Mouse (Mus musculus) forebrain, postnatal 0 days (tissue): Measurements from ENCODE around the gene Grn. TPM values are rescaled to one million over a fixed set of nuclear protein-coding genes. Genes with fewer than 3 reads are reported as not detected.

Experiments used
- ATAC-seq: fragments of 200-750 bp; cut with Nextera tagmentation; 2 replicates; pipeline ENCODE4 v1.8.0; 2017; ENCODE audit warnings: mild to moderate bottlenecking, moderate library complexity
- DNase-seq: peaks from one replicate; pipeline ENCODE4 v3.0.0-alpha.2; 2015
- H3K27ac ChIP-seq: fragments of 300-500 bp; sonication (generic); 2 replicates; pipeline ENCODE4 v1.5.1; 2014; ENCODE audit warnings: low read depth, mild to moderate bottlenecking, antibody characterized with exemption, low read length, moderate library complexity, mixed read lengths
- H3K27me3 ChIP-seq: fragments of 300-500 bp; sonication (generic); 2 replicates; pipeline ENCODE4 v1.6.1; 2014; ENCODE audit warnings: mild to moderate bottlenecking, low read length, mixed read lengths; ENCODE audit not compliant: insufficient read depth
- H3K36me3 ChIP-seq: fragments of 300-500 bp; sonication (generic); 2 replicates; pipeline ENCODE4 v1.6.1; 2014; ENCODE audit warnings: mild to moderate bottlenecking, moderate library complexity; ENCODE audit not compliant: insufficient read depth
- H3K4me1 ChIP-seq: fragments of 300-500 bp; sonication (generic); 2 replicates; pipeline ENCODE4 v1.6.1; 2014; ENCODE audit warnings: antibody characterized with exemption; ENCODE audit not compliant: insufficient read depth
- H3K4me2 ChIP-seq: fragments of 300-500 bp; sonication (generic); 2 replicates; pipeline ENCODE4 v1.6.1; 2014; ENCODE audit warnings: low read depth, mild to moderate bottlenecking, moderate library complexity
- H3K4me3 ChIP-seq: fragments of 300-500 bp; sonication (generic); 2 replicates; pipeline ENCODE4 v1.5.1; 2014; ENCODE audit warnings: low read depth, low read length, mixed read lengths
- H3K9ac ChIP-seq: fragments of 300-500 bp; sonication (generic); 2 replicates; pipeline ENCODE4 v1.6.1; 2014; ENCODE audit warnings: mild to moderate bottlenecking
- H3K9me3 ChIP-seq: fragments of 300-500 bp; sonication (generic); 2 replicates; pipeline ENCODE4 v1.6.1; 2016; ENCODE audit warnings: low read length
- CTCF ChIP-seq: sonication (generic); IDR thresholded peaks from 2 replicates; pipeline ENCODE4 v1.5.1; 2016; ENCODE audit warnings: antibody characterized with exemption, control low read depth, low read depth
- WGBS: fragments of 180-500 bp; shearing (Covaris S2); extraction: QIAGEN DNeasy Blood & Tissue Kit; methylation state at CpG from one replicate; pipeline ENCODE4 v1.1.7; 2014; 5-methylcytosine and 5-hydroxymethylcytosine counted together
- polyA plus RNA-seq: library from polyadenylated mRNA; unstranded; fragments of >200 nt; fragmentation: Nextera tagmentation; extraction: Ambion mirVana; gene quantifications from 2 replicates; pipeline ENCODE4 v1.2.1, GENCODE M21; 2015
- total RNA-seq: library from RNA; depleted of rRNA; stranded (reverse); fragments of >200 nt; gene quantifications from 2 replicates; pipeline ENCODE4 v1.2.3, GENCODE M21; 2014

The Grn gene
- total and polyA plus RNA-seq, 2 experiments from 2014 or later, result 66.2 to 86.6 TPM

DNA sequence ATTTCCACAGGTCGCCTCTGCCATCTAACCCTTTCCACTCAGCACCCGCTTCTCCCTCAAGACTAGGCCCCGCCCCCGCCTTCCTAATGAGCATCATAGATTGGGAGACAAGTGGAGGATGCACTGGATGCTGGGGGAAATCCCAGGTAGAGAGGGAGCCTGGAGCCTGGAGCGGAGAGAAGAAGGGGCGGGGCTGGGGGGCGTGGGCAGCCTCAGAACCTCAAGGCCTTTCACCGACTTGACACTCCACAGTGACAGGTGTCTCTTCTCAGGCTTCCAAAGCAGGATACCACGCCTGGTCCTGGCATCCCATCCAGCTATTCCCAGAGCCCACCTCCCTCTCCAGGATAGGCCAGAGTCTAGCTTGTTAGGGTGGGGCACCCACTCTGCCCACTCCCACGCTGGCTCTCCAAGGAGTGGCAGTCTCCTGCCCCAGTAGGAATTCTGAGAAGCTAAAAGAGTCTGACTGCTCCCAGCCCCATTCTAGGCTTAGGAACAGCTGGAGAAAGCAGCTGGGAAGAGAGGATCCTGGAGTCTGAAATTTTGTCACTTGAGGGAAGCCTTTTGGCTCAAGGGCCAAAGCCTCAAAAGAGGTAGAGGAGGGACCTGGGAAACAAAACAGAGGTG is 15.3 kb downstream of the Grn start:
- DNase-seq, result peak; percentile 54
- Histone ChIP-seq H3K4me2 (peak overlapping the region; percentile 85), H3K9me3 (no peaks in the 10 kb centered on the region), H3K4me1 (peaks cover 24% of the 10 kb centered on the region), H3K4me3 (peak overlapping the region; percentile 98), H3K27me3 (no peaks in the 10 kb centered on the region), H3K27ac (peak overlapping the region; percentile 99), H3K9ac (peak overlapping the region; percentile 100), H3K36me3 (peaks cover 27% of the 10 kb centered on the region)
- peak; percentile 21 for ATAC-seq
- TF ChIP-seq CTCF, result no peak
- 8% methylated on average over 10 of the region's 10 CpGs for WGBS

DNA sequence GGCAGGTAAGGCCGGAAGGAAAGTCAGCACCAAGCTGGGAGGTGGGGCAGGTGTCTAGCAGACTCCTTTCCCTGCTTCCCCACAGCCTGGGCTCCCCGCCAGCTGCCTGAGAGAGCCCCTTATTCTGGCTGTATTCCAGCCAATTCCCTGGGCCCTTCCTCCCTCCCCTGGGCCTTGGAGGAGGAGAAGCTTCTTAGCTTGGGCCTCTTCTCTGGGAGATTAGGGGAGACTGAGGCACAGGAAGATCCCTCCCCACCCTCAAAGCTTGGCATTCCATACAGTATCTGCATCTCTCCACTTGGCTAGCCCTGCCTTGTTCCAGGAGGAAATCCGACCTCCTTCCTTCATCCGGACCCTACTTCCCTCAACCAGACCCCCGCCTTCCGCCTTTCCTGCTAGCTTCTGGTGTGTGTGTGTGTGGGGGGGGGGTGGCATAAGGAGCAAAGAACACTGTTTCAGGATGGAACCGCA is 15.8 kb downstream of the Grn start:
- Histone ChIP-seq H3K9me3 (no peaks in the 10 kb centered on the region), H3K4me2 (peak overlapping the region; percentile 85), H3K4me3 (peak overlapping the region; percentile 98), H3K4me1 (peaks cover 24% of the 10 kb centered on the region), H3K27me3 (no peaks in the 10 kb centered on the region), H3K9ac (peak overlapping the region; percentile 100), H3K36me3 (peaks cover 22% of the 10 kb centered on the region), H3K27ac (peak overlapping the region; percentile 99)
- peak; percentile 2; the same call in 1 of the 2 replicates for ATAC-seq
- DNase-seq, result peak; percentile 78
- no peak for TF ChIP-seq CTCF
- WGBS, result 2% methylated on average over 7 of the region's 7 CpGs

DNA sequence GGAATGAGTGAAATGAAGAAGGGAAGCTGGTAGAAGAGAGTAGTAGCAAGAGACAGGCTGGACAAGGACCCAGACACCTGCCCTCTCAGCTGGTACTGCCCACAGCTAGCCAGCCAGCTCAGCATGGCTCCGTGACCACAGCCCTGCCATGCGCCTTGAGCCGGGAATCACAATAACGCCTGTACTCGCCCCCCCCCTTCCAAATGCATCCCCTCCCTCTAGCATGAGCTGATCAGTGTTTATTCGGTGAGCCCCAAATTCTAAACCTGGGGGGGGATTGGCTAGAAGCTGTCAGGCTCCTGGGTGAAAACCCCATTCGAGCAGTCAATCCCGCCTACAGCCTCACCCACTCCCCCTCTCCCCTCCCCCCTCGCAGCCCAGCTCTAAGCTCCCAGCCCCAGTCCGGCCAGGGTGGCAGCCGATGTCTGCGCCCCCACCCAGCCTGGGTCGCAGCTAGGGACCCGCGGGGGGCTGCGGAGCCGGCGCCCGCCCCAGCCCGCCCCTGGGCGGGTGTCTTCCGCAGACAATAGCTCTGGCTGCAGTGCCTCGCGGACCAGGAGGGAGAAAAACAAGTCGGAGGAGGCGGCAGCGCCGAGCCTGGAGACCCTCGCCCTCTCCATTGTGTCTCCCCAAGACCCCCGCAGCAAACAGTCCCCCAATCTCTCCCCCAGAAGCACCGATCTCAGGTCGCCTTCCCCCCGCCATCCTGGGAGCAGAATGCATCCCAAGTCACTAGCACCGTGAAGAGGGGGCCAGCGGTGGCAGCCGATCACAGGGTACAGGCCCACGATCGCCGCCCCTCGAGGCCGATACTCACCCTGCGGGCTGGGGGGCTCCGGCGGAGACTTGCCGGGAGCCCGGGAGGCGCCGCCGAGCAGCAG is 16.7 kb downstream of the Grn start:
- Histone ChIP-seq H3K4me3 (peak overlapping the region; percentile 98), H3K27ac (peak overlapping the region; percentile 99), H3K27me3 (no peaks in the 10 kb centered on the region), H3K4me1 (peaks cover 24% of the 10 kb centered on the region), H3K4me2 (peak overlapping the region; percentile 85), H3K36me3 (peaks cover 19% of the 10 kb centered on the region), H3K9ac (peak overlapping the region; percentile 100), H3K9me3 (no peaks in the 10 kb centered on the region)
- ATAC-seq, result peak; percentile 64
- 2% methylated on average over 42 of the region's 49 CpGs for WGBS
- TF ChIP-seq CTCF, result no peak; the same call in 1 of the 2 replicates
- DNase-seq, result peak; percentile 78

DNA sequence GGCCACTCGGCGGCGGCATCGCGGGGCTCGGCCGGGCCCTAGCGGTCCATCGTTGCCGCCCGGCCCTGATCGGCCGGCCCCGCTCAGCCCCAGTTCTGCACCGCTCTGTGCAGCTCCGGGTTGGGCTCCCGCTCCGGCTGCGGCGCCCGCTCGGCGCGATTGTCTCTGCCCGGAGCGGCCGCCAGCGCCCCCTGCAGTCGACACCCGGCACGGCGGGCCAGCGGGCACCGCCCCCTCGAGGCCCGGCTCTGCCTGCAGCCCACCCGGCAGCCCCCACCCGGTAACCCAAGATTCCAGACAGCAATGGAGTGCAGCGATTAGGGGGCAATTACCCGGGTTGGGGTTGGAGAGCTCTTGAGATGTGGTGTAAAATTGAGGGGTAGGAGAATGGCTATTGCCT is 17.4 kb downstream of the Grn start, which contains the start of gene Fam171a2:
TSS of gene Fam171a2 (minus strand) at position 186 of the 400 bp plus-strand sequence.
- ATAC-seq, result peak; percentile 85
- H3K9me3 ChIP-seq, result no peaks in the 10 kb centered on the region
- peak within 1 kb of the TSS; percentile 99 for H3K27ac ChIP-seq
- 4% methylated on average over 35 of the region's 40 CpGs for WGBS
- TF ChIP-seq CTCF, result peak; percentile 86
- H3K4me1 ChIP-seq, result peaks cover 24% of the 10 kb centered on the region
- H3K9ac ChIP-seq, result peak within 1 kb of the TSS; percentile 100
- peaks cover 13% of the 10 kb centered on the region for H3K36me3 ChIP-seq
- no peaks in the 10 kb centered on the region for H3K27me3 ChIP-seq
- DNase-seq, result peak; percentile 92
- H3K4me3 ChIP-seq, result peak within 1 kb of the TSS; percentile 98
- H3K4me2 ChIP-seq, result peak within 1 kb of the TSS; percentile 85

DNA sequence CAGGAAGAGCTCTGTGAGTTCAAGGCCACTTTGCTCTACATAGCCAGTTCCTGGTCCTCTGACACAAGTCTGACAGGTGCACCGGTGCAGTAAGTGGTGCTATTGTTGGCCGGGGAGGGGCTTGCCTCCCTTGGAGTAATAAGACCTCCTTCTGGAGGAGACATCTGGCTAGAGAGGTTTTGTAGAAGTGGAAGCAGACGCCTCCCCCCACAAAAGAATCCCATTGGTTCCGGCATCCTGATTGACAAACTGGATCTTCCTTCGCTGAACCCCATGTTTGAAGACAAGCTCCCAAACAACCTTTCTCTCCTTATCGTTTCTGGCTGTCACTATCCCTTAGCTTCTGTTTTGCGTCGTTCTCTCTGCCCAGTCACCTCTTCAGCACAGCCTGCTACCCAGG is 18.2 kb downstream of the Grn start:
- Histone ChIP-seq H3K4me1 (peaks cover 24% of the 10 kb centered on the region), H3K27ac (peak overlapping the region; percentile 50; the same call in 1 of the 2 replicates), H3K4me3 (no peak overlapping the region; the same call in 1 of the 2 replicates), H3K4me2 (peak overlapping the region; percentile 85), H3K9me3 (no peaks in the 10 kb centered on the region), H3K36me3 (peaks cover 8% of the 10 kb centered on the region; the same call in 1 of the 2 replicates), H3K27me3 (no peaks in the 10 kb centered on the region), H3K9ac (no peak overlapping the region)
- ATAC-seq, result no peak
- no peak for TF ChIP-seq CTCF
- 14% methylated on average over 8 of the region's 8 CpGs for WGBS
- DNase-seq, result no peak

DNA sequence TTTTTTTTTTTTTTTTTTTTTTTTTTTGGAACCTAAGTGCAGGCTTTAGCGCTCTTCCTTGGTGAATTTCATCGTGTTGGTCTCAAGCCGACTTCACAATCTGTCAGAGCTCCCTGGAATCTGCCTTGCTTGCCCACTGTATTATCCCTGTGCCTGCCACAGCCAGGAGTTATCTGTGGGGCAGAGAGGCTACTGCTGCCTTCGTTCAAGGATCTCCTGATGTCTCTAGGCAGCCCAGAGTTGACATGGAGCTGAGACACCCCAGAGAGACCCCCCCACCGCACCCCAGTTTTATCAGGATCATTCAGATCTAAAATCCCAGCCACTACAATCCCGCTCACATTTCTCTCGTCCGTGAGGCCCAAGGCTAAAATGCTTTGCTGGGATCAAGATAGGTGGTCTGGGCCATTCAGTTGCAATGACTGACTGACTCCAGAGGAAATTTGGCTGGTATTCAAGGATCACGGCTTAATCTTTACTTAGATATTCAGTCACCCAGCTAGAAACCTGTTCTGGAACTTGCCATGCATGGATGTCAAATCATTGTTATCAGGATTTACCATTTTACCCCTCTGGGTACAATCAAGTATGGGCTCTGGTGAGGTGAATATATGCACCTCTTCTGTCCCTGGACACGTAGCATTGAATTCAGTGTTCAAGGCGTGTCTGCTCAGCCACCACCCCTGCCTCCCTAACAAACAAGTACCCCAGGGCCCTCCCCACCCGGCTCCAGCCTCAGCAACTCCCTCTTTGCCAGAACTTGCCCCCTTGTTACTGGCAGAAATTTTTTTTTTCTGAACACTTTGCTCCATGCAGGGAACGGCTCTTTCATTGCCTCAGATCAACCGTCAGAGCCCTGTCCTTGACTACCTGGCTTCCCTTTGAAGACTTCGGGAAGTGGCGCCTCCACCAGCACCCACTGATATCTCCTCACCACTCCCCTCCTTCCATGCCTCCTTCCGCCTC is 19.2 kb downstream of the Grn start:
- DNase-seq (no peak), ATAC-seq (no peak)
- H3K9ac ChIP-seq, result no peak overlapping the region
- H3K9me3 ChIP-seq, result no peaks in the 10 kb centered on the region
- H3K27me3 ChIP-seq, result no peaks in the 10 kb centered on the region
- no peak overlapping the region for H3K4me3 ChIP-seq
- no peak overlapping the region for H3K4me2 ChIP-seq
- no peak overlapping the region for H3K27ac ChIP-seq
- H3K4me1 ChIP-seq, result peaks cover 22% of the 10 kb centered on the region
- 42% methylated on average over 17 of the region's 17 CpGs for WGBS
- no peaks in the 10 kb centered on the region for H3K36me3 ChIP-seq
- TF ChIP-seq CTCF, result no peak
